Mouse (Mus musculus) heart, embryonic 16.5 days (tissue): ENCODE measurements around the gene Cntn5. TPM values are rescaled to one million over a fixed set of nuclear protein-coding genes. Genes with fewer than 3 reads are reported as not detected.
A peak's percentile ranks its signal among the peaks of the same experiment; 100 is the strongest.

Experiments
- ATAC-seq: fragments of 200-750 bp; cut with Nextera tagmentation; replicated peaks from 2 replicates; pipeline ENCODE4 v1.8.0; 2017; ENCODE audit warnings: moderate number of reproducible peaks; ENCODE audit not compliant: insufficient read depth, low FRiP score; ENCODE audit errors: extremely low read depth
- H3K27ac ChIP-seq: fragments of 300-500 bp; sonication (generic); 2 replicates; pipeline ENCODE4 v1.5.1; 2014; ENCODE audit warnings: mild to moderate bottlenecking, low read length, control low read depth, moderate library complexity
- H3K27me3 ChIP-seq: fragments of 300-500 bp; sonication (generic); 2 replicates; pipeline ENCODE4 v1.6.1; 2014; ENCODE audit warnings: low read length, mixed read lengths; ENCODE audit not compliant: control insufficient read depth, insufficient read depth
- H3K36me3 ChIP-seq: fragments of 300-500 bp; sonication (generic); 2 replicates; pipeline ENCODE4 v1.6.1; 2014; ENCODE audit not compliant: control insufficient read depth, insufficient read depth
- H3K4me1 ChIP-seq: fragments of 300-500 bp; sonication (generic); 2 replicates; pipeline ENCODE4 v1.6.1; 2014; ENCODE audit warnings: low read length, mixed read lengths; ENCODE audit not compliant: control insufficient read depth, insufficient read depth
- H3K4me2 ChIP-seq: fragments of 300-500 bp; sonication (generic); 2 replicates; pipeline ENCODE4 v1.6.1; 2014; ENCODE audit warnings: low read depth, mild to moderate bottlenecking, control low read depth, low read length
- H3K4me3 ChIP-seq: fragments of 300-500 bp; sonication (generic); 2 replicates; pipeline ENCODE4 v1.5.1; 2014; ENCODE audit warnings: mild to moderate bottlenecking, control low read depth, low read length
- H3K9ac ChIP-seq: fragments of 300-500 bp; sonication (generic); 2 replicates; pipeline ENCODE4 v1.6.1; 2014; ENCODE audit warnings: low read length, control low read depth
- H3K9me3 ChIP-seq: fragments of 300-500 bp; sonication (generic); replicated peaks from 2 replicates; pipeline ENCODE4 v1.6.1; 2016; ENCODE audit warnings: low read length; ENCODE audit not compliant: control insufficient read depth
- WGBS: fragments of 180-500 bp; shearing (Covaris S2); extraction: QIAGEN DNeasy Blood & Tissue Kit; methylation state at CpG from one replicate; pipeline ENCODE4 v1.1.7; 2014; 5-methylcytosine and 5-hydroxymethylcytosine counted together
- polyA plus RNA-seq: library from polyadenylated mRNA; unstranded; fragments of >200 nt; fragmentation: Nextera tagmentation; extraction: Ambion mirVana; gene quantifications from 2 replicates; pipeline ENCODE4 v1.2.1, GENCODE M21; 2015

The Cntn5 gene
- polyA plus RNA-seq, 1 experiment from 2014 or later = 0.29 TPM

GRCm38 (mm10) chr9:9707766-9708165, 1196.8 kb downstream of the Cntn5 start:
- no peak overlapping the region for H3K4me2 ChIP-seq
- no peak overlapping the region for H3K9ac ChIP-seq
- H3K9me3 ChIP-seq = no peaks in the 10 kb centered on the region
- H3K4me3 ChIP-seq = no peak overlapping the region
- H3K27me3 ChIP-seq = no peaks in the 10 kb centered on the region
- no peak overlapping the region for H3K27ac ChIP-seq
- H3K4me1 ChIP-seq = no peaks in the 10 kb centered on the region
- no peak for ATAC-seq
- no peaks in the 10 kb centered on the region for H3K36me3 ChIP-seq

- no peak for ATAC-seq
- H3K36me3 ChIP-seq = no peaks in the 10 kb centered on the region
- H3K4me2 ChIP-seq = no peak overlapping the region
- H3K4me1 ChIP-seq = no peaks in the 10 kb centered on the region
- WGBS = 85% methylated on average over 1 of the region's 1 CpGs
- no peak overlapping the region for H3K9ac ChIP-seq
- H3K9me3 ChIP-seq = no peaks in the 10 kb centered on the region
- H3K27ac ChIP-seq = no peak overlapping the region
- no peak overlapping the region for H3K4me3 ChIP-seq
- H3K27me3 ChIP-seq = no peaks in the 10 kb centered on the region
Measured at GRCm38 (mm10) chr9:9705180-9705579, 1199.4 kb downstream of the Cntn5 start.

GRCm38 (mm10) chr9:9696636-9697035, 1207.9 kb downstream of the Cntn5 start:
- ATAC-seq = no peak
- Histone ChIP-seq H3K4me3 (no peak overlapping the region), H3K36me3 (no peaks in the 10 kb centered on the region), H3K4me1 (no peaks in the 10 kb centered on the region), H3K9ac (no peak overlapping the region), H3K9me3 (no peaks in the 10 kb centered on the region), H3K4me2 (no peak overlapping the region), H3K27me3 (no peaks in the 10 kb centered on the region), H3K27ac (no peak overlapping the region)
- 65% methylated on average over 3 of the region's 3 CpGs for WGBS

- H3K4me3 ChIP-seq = no peak overlapping the region
- WGBS = 78% methylated on average over 5 of the region's 5 CpGs
- H3K4me1 ChIP-seq = no peaks in the 10 kb centered on the region
- H3K36me3 ChIP-seq = no peaks in the 10 kb centered on the region
- H3K27me3 ChIP-seq = no peaks in the 10 kb centered on the region
- no peak overlapping the region for H3K27ac ChIP-seq
- H3K9ac ChIP-seq = no peak overlapping the region
- H3K4me2 ChIP-seq = no peak overlapping the region
- H3K9me3 ChIP-seq = no peaks in the 10 kb centered on the region
- no peak for ATAC-seq
Measured at GRCm38 (mm10) chr9:9682348-9682884, 1222.2 kb downstream of the Cntn5 start.

GRCm38 (mm10) chr9:9676078-9676477, 1228.5 kb downstream of the Cntn5 start:
- Histone ChIP-seq H3K9ac (no peak overlapping the region), H3K4me3 (no peak overlapping the region), H3K4me2 (no peak overlapping the region), H3K9me3 (no peaks in the 10 kb centered on the region), H3K36me3 (no peaks in the 10 kb centered on the region), H3K4me1 (peaks cover 7% of the 10 kb centered on the region; the same call in 1 of the 2 replicates), H3K27ac (no peak overlapping the region), H3K27me3 (peaks cover 2% of the 10 kb centered on the region; the same call in 1 of the 2 replicates)
- WGBS = 75% methylated on average over 4 of the region's 4 CpGs
- ATAC-seq = no peak

GRCm38 (mm10) chr9:9674531-9674930, 1230.0 kb downstream of the Cntn5 start:
- H3K27me3 ChIP-seq = peaks cover 2% of the 10 kb centered on the region; the same call in 1 of the 2 replicates
- no peaks in the 10 kb centered on the region for H3K9me3 ChIP-seq
- H3K9ac ChIP-seq = no peak overlapping the region
- no peak overlapping the region for H3K4me2 ChIP-seq
- H3K4me3 ChIP-seq = no peak overlapping the region
- H3K27ac ChIP-seq = no peak overlapping the region
- peaks cover 7% of the 10 kb centered on the region; the same call in 1 of the 2 replicates for H3K4me1 ChIP-seq
- H3K36me3 ChIP-seq = no peaks in the 10 kb centered on the region
- no peak for ATAC-seq
- WGBS = 87% methylated on average over 5 of the region's 5 CpGs

GRCm38 (mm10) chr9:9673277-9674049, 1231.1 kb downstream of the Cntn5 start:
- peak overlapping the region; percentile 5; the same call in 1 of the 2 replicates for H3K4me2 ChIP-seq
- no peak overlapping the region for H3K9ac ChIP-seq
- no peak; the same call in 1 of the 2 replicates for ATAC-seq
- H3K4me3 ChIP-seq = no peak overlapping the region
- H3K4me1 ChIP-seq = peaks cover 7% of the 10 kb centered on the region; the same call in 1 of the 2 replicates
- H3K9me3 ChIP-seq = no peaks in the 10 kb centered on the region
- no peaks in the 10 kb centered on the region for H3K36me3 ChIP-seq
- H3K27me3 ChIP-seq = peaks cover 2% of the 10 kb centered on the region; the same call in 1 of the 2 replicates
- WGBS = 8% methylated on average over 13 of the region's 13 CpGs
- no peak overlapping the region for H3K27ac ChIP-seq

GRCm38 (mm10) chr9:9653463-9653862, 1251.1 kb downstream of the Cntn5 start:
- H3K4me2 ChIP-seq = no peak overlapping the region
- H3K36me3 ChIP-seq = no peaks in the 10 kb centered on the region
- no peaks in the 10 kb centered on the region for H3K27me3 ChIP-seq
- H3K4me1 ChIP-seq = no peaks in the 10 kb centered on the region
- no peak for ATAC-seq
- no peak overlapping the region for H3K9ac ChIP-seq
- no peaks in the 10 kb centered on the region for H3K9me3 ChIP-seq
- H3K4me3 ChIP-seq = no peak overlapping the region
- WGBS = 75% methylated on average over 3 of the region's 3 CpGs
- H3K27ac ChIP-seq = no peak overlapping the region

- Histone ChIP-seq H3K9ac (no peak overlapping the region), H3K27ac (no peak overlapping the region), H3K36me3 (no peaks in the 10 kb centered on the region), H3K4me2 (no peak overlapping the region), H3K9me3 (no peaks in the 10 kb centered on the region), H3K27me3 (no peaks in the 10 kb centered on the region), H3K4me3 (no peak overlapping the region), H3K4me1 (no peaks in the 10 kb centered on the region)
- no peak for ATAC-seq
- WGBS = 64% methylated on average over 3 of the region's 3 CpGs
Measured at GRCm38 (mm10) chr9:9647361-9647760, 1257.2 kb downstream of the Cntn5 start.
